Mouse (Mus musculus) stomach, postnatal 0 days (tissue): ENCODE measurements around the gene Pkp4.

ENCODE experiments used
- CTCF ChIP-seq: IDR thresholded peaks from 2 replicates; pipeline ENCODE4 v1.5.1; 2016; ENCODE audit warnings: antibody characterized with exemption, low read depth, mild to moderate bottlenecking, moderate library complexity
- EP300 ChIP-seq: optimal IDR thresholded peaks from 2 replicates; pipeline ENCODE3; 2016; ENCODE audit warnings: antibody characterized with exemption

GRCm38 (mm10) chr2:59327946-59328345 is 167.3 kb downstream of the Pkp4 start:
- TF ChIP-seq CTCF, result no peak
- no peak for TF ChIP-seq EP300
